Mouse (Mus musculus) lung, postnatal 0 days (tissue): ENCODE results near the gene Wdr82.

ENCODE experiments used
- CTCF ChIP-seq: IDR thresholded peaks from 2 replicates; pipeline ENCODE4 v1.5.1; 2016; ENCODE audit warnings: antibody characterized with exemption, mild to moderate bottlenecking
- EP300 ChIP-seq: IDR thresholded peaks from 2 replicates; pipeline ENCODE4 v1.6.1; 2016; ENCODE audit warnings: antibody characterized with exemption, mild to moderate bottlenecking, control low read depth

DNA sequence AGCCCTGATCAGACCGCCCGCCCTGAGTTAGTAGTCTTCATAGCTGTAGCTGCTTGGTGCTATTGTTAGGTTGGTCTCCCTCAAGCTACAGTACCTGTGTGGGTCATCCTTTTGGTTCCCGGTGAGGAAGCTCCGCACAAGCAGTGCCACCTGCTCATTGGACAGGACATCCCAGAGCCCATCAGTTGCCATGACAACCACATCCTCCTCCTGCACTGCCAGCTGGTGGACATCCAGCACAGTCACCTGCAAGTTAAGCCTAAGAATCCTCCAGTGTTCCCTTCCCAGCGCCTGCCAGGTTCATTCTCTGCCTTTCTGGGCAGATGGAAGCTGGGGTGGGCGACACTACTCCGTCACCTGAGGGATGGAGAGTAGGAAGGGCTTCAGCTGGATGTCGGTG, 25.0 kb downstream of the Wdr82 start:
- no peak for TF ChIP-seq CTCF
- no peak for TF ChIP-seq EP300
